Mouse (Mus musculus) thymus, adult 2 months (tissue): ENCODE data around the gene Ankrd28.

Source experiments
- CTCF ChIP-seq: fragments of 200-500 bp; IDR thresholded peaks from 2 replicates; pipeline ENCODE4 v1.5.1; 2012; ENCODE audit warnings: mild to moderate bottlenecking, control low read depth, low read length, moderate library complexity, borderline replicate concordance; ENCODE audit not compliant: control insufficient read depth, poor library complexity, insufficient read depth; ENCODE audit errors: extremely low read depth
- POLR2A ChIP-seq: fragments of 200-500 bp; IDR thresholded peaks from 2 replicates; pipeline ENCODE4 v1.6.1; 2012; ENCODE audit warnings: mild to moderate bottlenecking, low read length, control low read depth, moderate library complexity; ENCODE audit not compliant: control insufficient read depth, poor library complexity, insufficient read depth; ENCODE audit errors: extremely low read depth

- TF ChIP-seq CTCF: no peak
- TF ChIP-seq POLR2A: no peak
Observed at GRCm38 (mm10) chr14:31785681-31786080, 44.8 kb downstream of the Ankrd28 start.
